8 mouse cellular contexts compared by ENCODE assay signal in genomic region chr12:78055956-78056355, GRCm38 (mm10).
DNase-seq lines count a peak whose midpoint lies in the region; ATAC-seq lines count a peak whose summit lies in the region.

No protein-coding gene starts in this region.

- no peak overlapping the region for H3K4me3 ChIP-seq in forebrain, embryonic 13.5 days
- H3K4me3 ChIP-seq in hindbrain, embryonic 11.5 days (ENCODE audit: low read depth, low read length): no peak overlapping the region

- DNase-seq in heart, adult 18-20 months: peak; percentile 7 to 65
- DNase-seq in heart, adult 11 months: no peak
- DNase-seq in c-Kit-positive CD71-negative TER-119-negative erythroid progenitor cells, embryonic 14.5 days (ENCODE audit: low read depth): peak; percentile 28
- peak; percentile 74 for DNase-seq in hindbrain, embryonic 11.5 days (ENCODE audit: low spot score)
- peak; percentile 69 to 79 for DNase-seq in layer of hippocampus, postnatal 10 days (ENCODE audit: low spot score in 2 of 2)
- DNase-seq in lung, postnatal 14 days: peak; percentile 56
- DNase-seq in right cerebral cortex, adult 2 months (ENCODE audit: low spot score in 2 of 2): peak; percentile 70 to 77

- H3K27me3 ChIP-seq in forebrain, embryonic 13.5 days: no peaks in the 10 kb centered on the region
- H3K27me3 ChIP-seq in hindbrain, embryonic 11.5 days (ENCODE audit: control insufficient read depth, insufficient read depth, low read length): 0 out of 2 replicates have a peak, but pooled peaks cover 2% of the 10 kb centered on the region

- no peak overlapping the region for H3K9ac ChIP-seq in forebrain, embryonic 13.5 days
- H3K9ac ChIP-seq in hindbrain, embryonic 11.5 days (ENCODE audit: low read depth, low read length): 0 out of 2 replicates have a peak overlapping the region, but pooled peaks have one; percentile 4

- no peaks in the 10 kb centered on the region for H3K36me3 ChIP-seq in forebrain, embryonic 13.5 days (ENCODE audit: poor library complexity, severe bottlenecking)
- no peaks in the 10 kb centered on the region for H3K36me3 ChIP-seq in hindbrain, embryonic 11.5 days (ENCODE audit: control insufficient read depth, insufficient read depth, low read length)

- H3K9me3 ChIP-seq in forebrain, embryonic 13.5 days (replicated peaks): no peaks in the 10 kb centered on the region
- no peaks in the 10 kb centered on the region for H3K9me3 ChIP-seq in hindbrain, embryonic 11.5 days (ENCODE audit: control insufficient read depth, low read length)

- peak; percentile 84 for ATAC-seq in forebrain, embryonic 13.5 days
- no peak for ATAC-seq in hindbrain, embryonic 11.5 days (ENCODE audit: low FRiP score)

- no peaks in the 10 kb centered on the region for H3K4me1 ChIP-seq in forebrain, embryonic 13.5 days
- no peaks in the 10 kb centered on the region for H3K4me1 ChIP-seq in hindbrain, embryonic 11.5 days (replicated peaks; ENCODE audit: control insufficient read depth, insufficient read depth, low read length)

- peak overlapping the region; percentile 55 for H3K4me2 ChIP-seq in forebrain, embryonic 13.5 days
- peak overlapping the region; percentile 14; the same call in 1 of the 2 replicates for H3K4me2 ChIP-seq in hindbrain, embryonic 11.5 days (replicated peaks; ENCODE audit: low read depth, low read length)

- 3% methylated on average over 9 of the region's 9 CpGs for WGBS in forebrain, embryonic 13.5 days
- 4% methylated on average over 9 of the region's 9 CpGs for WGBS in hindbrain, embryonic 11.5 days

- no peak overlapping the region for H3K27ac ChIP-seq in forebrain, embryonic 13.5 days
- H3K27ac ChIP-seq in hindbrain, embryonic 11.5 days (ENCODE audit: low read depth, low read length): no peak overlapping the region
